ENCODE assay signal across 32 mouse cellular contexts in genomic region chr3:121715741-121716459, GRCm38 (mm10). TPM values are rescaled to one million over a fixed set of nuclear protein-coding genes. Genes with fewer than 3 reads are reported as not detected.
DNase-seq lines count a peak whose midpoint lies in the region; ATAC-seq and TF ChIP-seq lines count a peak whose summit lies in the region.
"Had no signal": no experiment of that assay in that cellular context is flagged by ENCODE, and none has a peak within 500 bp of the region (broad histone marks: within the 10 kb centered on the region; RNA-seq: fewer than 3 reads in every experiment).

No protein-coding gene starts in this region.

- H3K4me1 ChIP-seq in heart, embryonic 11.5 days (ENCODE audit: control insufficient read depth, insufficient read depth, low read length) = peaks cover 20% of the 10 kb centered on the region
- H3K4me1 ChIP-seq: embryonic facial prominence, embryonic 12.5 days had no signal

- no peak for ATAC-seq in heart, embryonic 11.5 days (replicated peaks; ENCODE audit: insufficient number of reproducible peaks, low FRiP score, low TSS enrichment)
- ATAC-seq: forebrain, embryonic 14.5 days; lung, postnatal 0 days had no signal

- peak; percentile 81 for DNase-seq in heart, adult 11 months
- no peak for DNase-seq in left cerebral cortex, adult 2 months (ENCODE audit: extremely low spot score in 1 of 2, low spot score in 2 of 2)
- no peak for DNase-seq in left cerebral cortex, adult 9 months (ENCODE audit: low spot score in 2 of 2)
- DNase-seq in brain, embryonic 14.5 days (ENCODE audit: low read depth) = peak; percentile 57
- DNase-seq in testis, postnatal 10 days (ENCODE audit: low spot score) = peak; percentile 38
- no peak for DNase-seq in gastrocnemius, postnatal 10 days
- DNase-seq: cerebellum, adult 8-10 months; heart, postnatal 4 days; kidney, adult 8-10 months; kidney, postnatal 36 days; midbrain, embryonic 14.5 days; right cerebral cortex, postnatal 25 days; thymus, postnatal 36 days had no signal

- intact Hi-C loops in left cerebral cortex, adult 2 months (cut with DNase I) = no loop called here

- H3K4me2 ChIP-seq in heart, embryonic 11.5 days = no peak overlapping the region
- H3K4me2 ChIP-seq: embryonic facial prominence, embryonic 12.5 days; heart, embryonic 15.5 days; limb, embryonic 15.5 days; neural tube, embryonic 15.5 days had no signal

- H3K27ac ChIP-seq in heart, embryonic 11.5 days (ENCODE audit: low read depth, low read length) = no peak overlapping the region
- peak overlapping the region; percentile 61; the same call in 1 of the 2 replicates for H3K27ac ChIP-seq in left cerebral cortex, adult 2 months
- H3K27ac ChIP-seq: embryonic facial prominence, embryonic 12.5 days; heart, embryonic 15.5 days; limb, embryonic 15.5 days; neural tube, embryonic 15.5 days; stomach, postnatal 0 days had no signal

- WGBS in heart, embryonic 11.5 days (ENCODE audit: insufficient replicate concordance) = 50% methylated on average over 6 of the region's 6 CpGs

- no peak overlapping the region for H3K4me3 ChIP-seq in heart, embryonic 11.5 days (ENCODE audit: low read depth, low read length)
- H3K4me3 ChIP-seq in left cerebral cortex, adult 2 months = no peak overlapping the region
- H3K4me3 ChIP-seq: embryonic facial prominence, embryonic 12.5 days; erythroblast, embryonic 14.5 days; heart, embryonic 15.5 days; limb, embryonic 15.5 days; myocyte; neural tube, embryonic 15.5 days had no signal

- no peaks in the 10 kb centered on the region for H3K27me3 ChIP-seq in heart, embryonic 11.5 days (ENCODE audit: control insufficient read depth, insufficient read depth, low read length)
- H3K27me3 ChIP-seq: CH12.LX; embryonic facial prominence, embryonic 12.5 days; heart, embryonic 15.5 days; limb, embryonic 15.5 days; neural tube, embryonic 15.5 days had no signal

- H3K36me3 ChIP-seq in heart, embryonic 11.5 days (ENCODE audit: control insufficient read depth, insufficient read depth, low read length) = no peaks in the 10 kb centered on the region
- H3K36me3 ChIP-seq: embryonic facial prominence, embryonic 12.5 days; heart, embryonic 15.5 days; limb, embryonic 15.5 days; neural tube, embryonic 15.5 days had no signal

- TF ChIP-seq CTCF in left cerebral cortex, adult 2 months (IDR thresholded peaks at IDR 0.05) = no peak
- no peak for TF ChIP-seq CTCF in brain, embryonic 14.5 days (IDR thresholded peaks at IDR 0.05; ENCODE audit: borderline replicate concordance, extremely low read depth, insufficient read depth, insufficient read length)

- H3K9ac ChIP-seq in heart, embryonic 11.5 days (ENCODE audit: low read depth, low read length) = no peak overlapping the region
- H3K9ac ChIP-seq: embryonic facial prominence, embryonic 12.5 days; heart, embryonic 15.5 days; limb, embryonic 15.5 days; neural tube, embryonic 15.5 days had no signal

- TF ChIP-seq POLR2A in brain, embryonic 14.5 days (IDR thresholded peaks at IDR 0.05; ENCODE audit: borderline replicate concordance, extremely low read depth, insufficient read depth, insufficient read length, poor library complexity, severe bottlenecking) = no peak

- no peaks in the 10 kb centered on the region for H3K9me3 ChIP-seq in heart, embryonic 11.5 days (replicated peaks; ENCODE audit: control insufficient read depth, low read length)
- H3K9me3 ChIP-seq: embryonic facial prominence, embryonic 12.5 days; heart, embryonic 15.5 days; limb, embryonic 15.5 days; neural tube, embryonic 15.5 days had no signal

RNA-seq across cellular contexts. Expression of gene F3, which starts 7.4 kb away (rescaled TPM):
- polyA plus RNA-seq in heart, embryonic 11.5 days (2014; fragmentation: Nextera tagmentation; extraction: Ambion mirVana) = 7.8 and 9.7 TPM in 2 replicates
- 10 to 100 TPM; 49.4 to 61.8 TPM for total RNA-seq in left cerebral cortex, adult 2 months (2021)
- 6.5 and 7.5 TPM in 2 replicates for polyA plus RNA-seq in brain, embryonic 14.5 days (2012; rRNA removed)
- total RNA-seq in gastrocnemius, postnatal 10 days (2021) = 1 to 10 TPM; 6.0 to 6.7 TPM
- polyA plus RNA-seq: erythroblast, embryonic 14.5 days had no signal

RNA-seq across cellular contexts. Expression of gene 4930432M17Rik, which starts 45.3 kb away (rescaled TPM):
- not detected in 2 replicates for polyA plus RNA-seq in heart, embryonic 11.5 days (2014; fragmentation: Nextera tagmentation; extraction: Ambion mirVana)
- total RNA-seq in left cerebral cortex, adult 2 months (2021) = not detected
- polyA plus RNA-seq in brain, embryonic 14.5 days (2012; rRNA removed) = not detected in 2 replicates
- not detected for total RNA-seq in gastrocnemius, postnatal 10 days (2021)
- total RNA-seq: adrenal gland, adult 18-20 months; adrenal gland, postnatal 4 days; CH12.LX; gastrocnemius, adult 18-20 months; granulocyte monocyte progenitor cell, adult 5-6 weeks; heart, postnatal 4 days; layer of hippocampus, postnatal 25 days; left cerebral cortex, postnatal 36 days had no signal
- polyA plus RNA-seq: embryonic facial prominence, embryonic 12.5 days; erythroblast, embryonic 14.5 days; forebrain, embryonic 14.5 days; heart, embryonic 15.5 days; intestine, embryonic 14.5 days; limb, embryonic 15.5 days; liver, embryonic 16.5 days; lung, postnatal 0 days; midbrain, embryonic 14.5 days; myocyte; neural tube, embryonic 15.5 days; stomach, postnatal 0 days had no signal

Comparison
In these comparisons a context has a peak if more than half of its experiments do, and no peak if none do; other contexts are left out.
1. DNase-seq: peak in heart, adult 11 months (single experiment), brain, embryonic 14.5 days (single experiment) and testis, postnatal 10 days (single experiment); none in left cerebral cortex, adult 2 months (0 of 2), left cerebral cortex, adult 9 months (0 of 2) and gastrocnemius, postnatal 10 days (single experiment).
2. RNA of gene F3, which starts 7.4 kb away (total RNA-seq): 49.4 to 61.8 TPM in left cerebral cortex, adult 2 months; 6.0 to 6.7 TPM in gastrocnemius, postnatal 10 days; every median in the first group is over 4 times any median in the second.